Mouse (Mus musculus): ENCODE data around the gene Grifin. TPM values are rescaled to one million over a fixed set of nuclear protein-coding genes. Genes with fewer than 3 reads are reported as not detected.

Gene Grifin
- total RNA-seq (2017) = not detected in 2 replicates

DNA sequence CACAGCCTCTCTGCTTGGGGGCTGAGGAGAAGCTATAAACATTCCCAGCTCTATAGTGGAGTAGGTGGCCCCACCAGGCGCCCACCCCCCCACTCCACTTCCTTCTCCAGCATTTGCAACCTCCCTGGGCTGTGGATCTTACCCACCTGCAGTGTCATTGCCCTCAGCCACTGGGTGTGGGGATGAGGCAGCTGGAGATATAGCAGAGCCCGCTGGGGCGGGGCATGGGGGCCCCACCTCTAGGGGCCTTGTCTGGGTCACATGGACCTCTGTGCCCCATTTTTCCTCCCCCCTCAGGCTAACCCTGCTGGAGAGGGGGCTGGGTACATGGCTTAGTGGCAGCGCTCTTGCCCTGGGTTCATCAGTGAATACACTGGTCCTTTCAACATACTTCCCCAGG lies at the start of gene Grifin:
Grifin (minus strand) TSS at position 176 of the 400 bp plus-strand sequence.
- no peak for ATAC-seq (replicated peaks in 1 of 2; ENCODE audit: insufficient read depth in 1 of 2, low FRiP score in 2 of 2, low TSS enrichment in 1 of 2, low read depth in 1 of 2, poor library complexity in 2 of 2, severe bottlenecking in 2 of 2)

DNA sequence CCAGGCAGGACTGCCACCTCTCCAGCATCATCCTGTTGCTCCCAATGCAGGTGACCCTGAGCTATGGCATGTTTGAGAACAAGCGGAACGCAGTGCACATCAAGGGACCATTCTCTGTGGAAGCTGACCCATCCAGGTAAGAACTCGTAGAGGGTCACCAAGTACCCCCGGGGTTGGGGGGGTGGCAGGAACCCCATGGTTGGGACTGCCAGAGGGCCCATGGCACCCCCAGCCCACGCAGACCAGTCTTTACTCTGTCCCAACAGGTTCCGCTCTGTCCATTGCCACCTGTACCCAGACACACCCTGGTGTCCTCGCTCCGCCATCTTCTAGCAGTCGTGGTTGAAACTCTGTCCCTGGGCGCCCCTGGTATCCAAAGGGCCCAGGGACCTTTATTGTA lies 49.3 kb upstream of the Grifin start:
- ATAC-seq (replicated peaks in 1 of 2; ENCODE audit: insufficient read depth in 1 of 2, low FRiP score in 2 of 2, low TSS enrichment in 1 of 2, low read depth in 1 of 2, poor library complexity in 2 of 2, severe bottlenecking in 2 of 2) = no peak

DNA sequence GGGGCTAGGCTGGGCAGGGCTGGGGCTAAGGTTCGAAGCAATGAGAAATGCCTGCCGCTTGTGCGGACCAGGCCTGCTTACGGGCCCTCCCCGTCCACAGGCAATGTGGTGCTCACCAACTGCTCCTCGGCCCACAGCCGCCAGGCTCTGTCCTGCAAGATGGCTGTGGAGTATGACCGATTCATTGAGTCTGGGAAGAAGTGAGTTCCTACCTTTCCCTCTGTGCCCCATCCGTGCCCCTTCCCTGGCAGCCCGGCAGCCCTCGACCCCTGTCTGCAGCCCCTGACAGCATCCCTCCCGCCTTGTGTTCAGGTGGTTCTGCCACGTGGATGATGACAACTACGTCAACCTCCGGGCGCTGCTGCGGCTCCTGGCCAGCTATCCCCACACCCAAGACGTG lies 47.3 kb upstream of the Grifin start:
- ATAC-seq (replicated peaks in 1 of 2; ENCODE audit: insufficient read depth in 1 of 2, low FRiP score in 2 of 2, low TSS enrichment in 1 of 2, low read depth in 1 of 2, poor library complexity in 2 of 2, severe bottlenecking in 2 of 2) = no peak

DNA sequence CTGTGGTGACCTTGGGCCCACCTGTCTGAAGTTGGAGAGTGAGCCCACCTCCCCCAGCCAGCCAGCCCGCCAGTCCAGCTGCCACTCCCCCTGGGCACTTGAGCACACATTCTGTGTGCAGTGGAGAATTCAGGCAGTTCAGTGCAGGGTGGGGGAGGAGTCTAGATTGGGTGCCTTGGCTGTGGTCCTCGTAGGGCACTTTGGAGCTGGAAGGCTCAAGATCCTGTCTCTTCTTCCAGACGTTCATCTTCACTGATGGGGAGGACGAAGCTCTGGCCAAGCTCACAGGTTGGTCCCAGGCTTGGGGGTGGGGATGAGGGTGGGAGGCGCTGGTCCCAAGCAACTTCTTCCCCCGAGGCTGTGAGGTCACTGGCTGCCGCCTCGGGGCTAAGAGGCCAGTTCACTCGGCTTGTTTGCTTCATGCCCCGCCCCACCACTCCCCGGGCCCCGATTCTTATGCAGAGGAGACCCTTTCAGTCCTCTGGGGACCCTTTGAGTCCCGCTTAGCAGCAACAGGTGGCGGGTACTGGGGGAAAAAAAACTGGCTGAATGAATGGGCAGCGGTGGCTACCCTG lies 46.8 kb upstream of the Grifin start:
- ATAC-seq (replicated peaks in 1 of 2; ENCODE audit: insufficient read depth in 1 of 2, low FRiP score in 2 of 2, low TSS enrichment in 1 of 2, low read depth in 1 of 2, poor library complexity in 2 of 2, severe bottlenecking in 2 of 2) = no peak

DNA sequence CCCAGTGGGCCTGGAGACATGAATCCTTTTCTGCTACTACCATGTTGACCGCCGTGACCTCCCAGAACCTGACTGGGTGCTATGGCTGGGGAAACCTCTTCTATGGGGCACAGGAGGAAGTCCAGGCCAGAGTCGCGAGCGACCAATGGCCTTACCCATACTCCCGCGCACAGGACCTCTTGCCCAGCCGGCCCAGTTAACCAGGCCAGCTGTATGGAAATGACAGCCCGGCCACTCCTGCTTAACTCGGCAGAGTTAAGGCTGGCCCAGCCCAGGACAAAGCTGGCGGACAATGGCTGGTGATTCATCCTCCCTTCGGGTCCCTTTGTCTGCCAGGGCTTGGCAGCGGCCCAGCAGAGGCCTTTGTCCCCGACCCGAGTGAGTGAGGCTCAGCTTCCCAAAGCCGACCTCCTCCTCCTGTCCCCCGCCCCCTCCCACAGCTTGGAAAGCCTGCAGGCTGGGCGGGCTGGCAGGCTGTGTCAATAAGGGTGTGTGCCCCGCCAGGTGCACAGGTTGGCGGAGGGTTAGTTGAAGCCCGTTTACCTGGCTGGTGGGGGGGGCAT lies 46.2 kb upstream of the Grifin start:
- ATAC-seq (replicated peaks in 1 of 2; ENCODE audit: insufficient read depth in 1 of 2, low FRiP score in 2 of 2, low TSS enrichment in 1 of 2, low read depth in 1 of 2, poor library complexity in 2 of 2, severe bottlenecking in 2 of 2) = no peak

DNA sequence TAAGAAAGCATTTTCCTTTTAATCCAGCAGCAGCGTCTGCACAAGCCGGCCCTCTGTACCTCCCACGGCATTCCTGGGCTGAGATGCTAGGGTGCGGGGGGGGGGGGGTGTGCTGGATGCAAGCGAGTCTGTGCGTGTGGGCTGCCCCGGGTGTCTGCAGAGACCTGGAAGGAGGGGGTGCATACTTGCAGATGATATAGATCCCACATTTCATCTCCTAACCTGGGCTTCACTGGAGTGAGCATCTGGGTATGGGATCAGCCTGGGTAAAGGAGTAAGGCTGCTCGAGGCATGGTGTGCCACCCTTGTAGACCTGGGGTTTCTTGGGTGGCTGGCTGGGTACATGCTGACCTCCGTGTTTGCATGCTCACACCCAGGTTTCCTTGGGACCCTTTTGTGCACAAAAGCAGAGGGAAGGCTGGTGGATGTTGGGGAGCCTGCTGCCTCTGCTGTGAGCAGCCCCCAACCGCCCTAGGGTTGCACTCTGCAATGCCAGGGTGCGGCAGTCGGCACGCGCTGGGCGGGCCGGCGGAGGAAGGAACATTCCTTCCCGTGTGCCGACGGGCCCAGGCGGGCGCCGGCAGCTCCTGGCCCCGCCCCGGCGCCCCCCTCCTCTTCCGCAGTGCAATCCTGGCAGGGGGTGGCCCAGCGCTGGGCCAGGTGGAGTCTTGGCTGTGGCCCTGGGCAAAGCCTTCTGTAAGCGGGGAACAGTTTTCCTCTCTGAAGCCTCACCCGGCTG lies 45.6 kb upstream of the Grifin start:
- ATAC-seq (replicated peaks in 1 of 2; ENCODE audit: insufficient read depth in 1 of 2, low FRiP score in 2 of 2, low TSS enrichment in 1 of 2, low read depth in 1 of 2, poor library complexity in 2 of 2, severe bottlenecking in 2 of 2) = no peak

DNA sequence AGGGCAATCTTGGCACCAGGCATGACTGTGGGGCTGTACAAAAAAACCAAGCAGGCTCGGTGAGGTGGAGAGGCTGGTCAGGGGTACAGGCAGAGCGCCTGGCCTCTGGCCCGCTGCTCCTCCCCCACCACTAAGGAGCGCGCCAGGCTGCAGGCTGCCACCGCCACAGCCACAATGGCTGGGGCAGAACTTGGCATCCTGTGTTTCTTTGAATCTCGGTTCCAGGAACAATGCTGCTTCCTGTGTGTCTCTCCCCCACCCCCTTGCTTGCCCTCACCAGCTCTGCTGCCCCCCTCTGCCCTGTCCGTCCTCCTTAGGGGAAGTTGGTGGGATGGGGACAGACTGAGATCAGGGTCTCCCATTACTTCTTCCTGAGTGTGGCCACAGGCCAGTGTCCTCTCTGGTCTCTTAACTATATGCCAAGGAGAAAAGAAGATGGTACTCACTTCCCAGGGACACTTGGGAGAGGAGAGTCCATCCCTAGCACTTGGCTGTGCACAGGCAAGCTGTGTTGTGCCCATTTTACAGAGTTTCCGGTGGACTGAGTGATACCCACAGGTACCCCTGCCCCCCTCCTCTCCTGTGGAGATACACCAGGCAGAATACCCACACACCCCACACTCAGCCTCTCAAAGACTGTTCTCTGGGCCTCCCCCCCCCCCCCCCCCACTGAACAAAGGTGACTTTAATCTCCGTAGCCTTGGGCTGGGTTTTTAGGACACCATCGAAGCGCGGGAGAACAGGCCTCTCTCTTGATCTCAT lies 44.8 kb upstream of the Grifin start:
- ATAC-seq (replicated peaks in 1 of 2; ENCODE audit: insufficient read depth in 1 of 2, low FRiP score in 2 of 2, low TSS enrichment in 1 of 2, low read depth in 1 of 2, poor library complexity in 2 of 2, severe bottlenecking in 2 of 2) = peak; percentile 13 to 16; a peak in 2 of 4 replicates

DNA sequence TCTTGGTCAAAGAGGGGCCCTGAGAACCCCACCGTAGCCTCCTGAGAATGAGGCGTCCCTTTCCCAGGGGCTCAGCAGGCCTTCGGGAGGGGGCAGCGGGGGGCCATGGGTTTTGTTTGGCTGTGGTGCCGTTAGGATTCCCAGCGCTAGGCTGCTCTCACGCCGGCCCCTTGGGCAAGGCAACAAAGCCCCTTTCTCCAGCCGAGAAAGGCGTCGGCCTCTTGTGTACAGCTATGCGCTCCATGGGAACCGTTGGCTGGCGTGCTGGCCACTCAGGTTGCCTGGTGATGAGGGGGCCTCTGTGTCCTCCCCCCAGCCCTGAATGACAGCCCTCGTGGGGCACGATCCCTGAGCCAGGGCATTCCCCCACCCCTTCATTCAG lies 43.8 kb upstream of the Grifin start:
- ATAC-seq (replicated peaks in 1 of 2; ENCODE audit: insufficient read depth in 1 of 2, low FRiP score in 2 of 2, low TSS enrichment in 1 of 2, low read depth in 1 of 2, poor library complexity in 2 of 2, severe bottlenecking in 2 of 2) = no peak

DNA sequence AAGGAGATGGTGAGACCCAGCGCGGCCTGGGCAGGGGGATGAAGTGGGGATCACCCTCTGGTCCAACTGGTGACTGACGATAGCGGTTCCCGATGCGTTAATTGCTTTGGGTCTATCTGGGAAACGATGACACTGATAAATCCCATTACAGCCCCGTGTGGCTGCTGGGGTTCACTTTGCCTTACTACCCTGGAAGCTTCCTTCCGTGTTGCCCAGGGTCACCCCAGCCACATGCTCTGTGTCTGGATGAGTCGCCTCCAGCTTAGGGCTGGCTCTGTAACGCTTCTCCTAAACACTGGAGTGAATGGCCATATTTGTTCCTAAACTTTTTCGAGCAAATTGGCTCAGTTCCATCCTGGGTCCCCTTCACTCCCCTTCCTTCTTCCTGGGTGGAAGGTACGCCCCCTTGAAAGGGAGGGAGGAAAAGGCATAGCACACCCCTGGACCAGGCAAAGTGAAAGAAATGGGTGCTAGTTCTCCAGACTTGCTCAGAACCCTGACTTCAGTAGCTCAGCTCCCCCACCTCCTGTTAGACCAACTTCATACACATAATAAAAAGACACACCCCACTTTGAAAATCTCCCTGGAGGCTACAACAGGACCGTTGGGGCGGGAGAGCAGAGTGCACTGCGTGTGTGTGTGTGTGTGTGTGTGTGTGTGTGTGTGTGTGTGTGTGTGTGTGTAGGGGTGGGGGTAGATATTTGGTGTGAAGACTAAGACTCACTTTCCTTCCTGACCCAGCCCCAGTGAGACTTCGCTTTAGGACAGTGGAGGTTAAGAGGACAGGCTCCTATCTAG lies 43.2 kb upstream of the Grifin start:
- ATAC-seq (replicated peaks in 1 of 2; ENCODE audit: insufficient read depth in 1 of 2, low FRiP score in 2 of 2, low TSS enrichment in 1 of 2, low read depth in 1 of 2, poor library complexity in 2 of 2, severe bottlenecking in 2 of 2) = no peak

DNA sequence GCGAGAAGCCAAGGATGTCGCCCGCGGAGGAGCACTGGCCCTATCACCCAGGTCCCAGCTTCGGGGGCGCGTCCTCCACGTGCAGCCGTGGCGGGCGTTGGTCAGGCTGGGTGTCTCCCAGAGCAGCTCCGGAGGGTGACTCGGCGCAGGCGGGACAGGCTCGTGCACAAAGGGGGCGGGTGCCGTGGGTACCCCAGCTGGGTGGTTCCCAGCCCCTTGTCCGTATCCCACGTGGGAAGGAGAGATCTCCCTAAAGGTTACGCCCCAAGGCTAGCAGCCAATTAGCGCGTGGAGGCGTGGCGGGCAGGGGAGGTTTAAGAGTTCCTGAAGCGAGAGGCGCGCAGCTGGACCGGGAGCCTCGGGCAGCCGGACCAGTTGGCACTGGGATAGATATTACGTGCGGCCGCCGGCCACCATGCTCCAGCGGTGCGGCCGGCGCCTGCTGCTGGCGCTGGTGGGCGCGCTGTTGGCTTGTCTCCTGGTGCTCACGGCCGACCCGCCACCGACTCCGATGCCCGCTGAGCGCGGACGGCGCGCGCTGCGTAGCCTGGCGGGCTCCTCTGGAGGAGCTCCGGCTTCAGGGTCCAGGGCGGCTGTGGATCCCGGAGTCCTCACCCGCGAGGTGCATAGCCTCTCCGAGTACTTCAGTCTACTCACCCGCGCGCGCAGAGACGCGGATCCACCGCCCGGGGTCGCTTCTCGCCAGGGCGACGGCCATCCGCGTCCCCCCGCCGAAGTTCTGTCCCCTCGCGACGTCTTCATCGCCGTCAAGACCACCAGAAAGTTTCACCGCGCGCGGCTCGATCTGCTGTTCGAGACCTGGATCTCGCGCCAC lies 42.3 kb upstream of the Grifin start, which contains the start of gene Lfng:
Lfng (plus strand) TSS at position 320 of the 835 bp plus-strand sequence.
- ATAC-seq (replicated peaks in 1 of 2; ENCODE audit: insufficient read depth in 1 of 2, low FRiP score in 2 of 2, low TSS enrichment in 1 of 2, low read depth in 1 of 2, poor library complexity in 2 of 2, severe bottlenecking in 2 of 2) = peak; percentile 63 to 72

DNA sequence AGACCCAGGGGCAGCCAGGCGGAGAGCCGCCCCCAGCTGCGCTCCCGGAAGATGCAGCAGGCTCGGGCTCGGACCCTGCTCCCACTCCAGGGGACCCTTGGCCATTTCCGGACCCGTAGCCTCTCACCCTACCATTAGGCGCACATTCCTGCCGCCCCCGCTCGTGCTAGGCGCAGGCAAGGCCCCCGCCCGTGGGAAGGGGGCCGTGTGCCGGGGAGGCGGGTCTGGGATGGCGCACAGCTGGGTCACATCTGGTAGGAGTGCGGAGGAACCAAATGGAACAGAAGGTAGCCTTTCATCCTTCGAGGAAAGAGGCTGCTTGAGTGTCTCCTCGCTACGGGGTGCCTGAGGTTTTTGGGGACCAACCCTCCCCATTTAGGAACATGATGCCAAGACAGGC lies 41.5 kb upstream of the Grifin start:
- no peak for ATAC-seq (replicated peaks in 1 of 2; ENCODE audit: insufficient read depth in 1 of 2, low FRiP score in 2 of 2, low TSS enrichment in 1 of 2, low read depth in 1 of 2, poor library complexity in 2 of 2, severe bottlenecking in 2 of 2)

DNA sequence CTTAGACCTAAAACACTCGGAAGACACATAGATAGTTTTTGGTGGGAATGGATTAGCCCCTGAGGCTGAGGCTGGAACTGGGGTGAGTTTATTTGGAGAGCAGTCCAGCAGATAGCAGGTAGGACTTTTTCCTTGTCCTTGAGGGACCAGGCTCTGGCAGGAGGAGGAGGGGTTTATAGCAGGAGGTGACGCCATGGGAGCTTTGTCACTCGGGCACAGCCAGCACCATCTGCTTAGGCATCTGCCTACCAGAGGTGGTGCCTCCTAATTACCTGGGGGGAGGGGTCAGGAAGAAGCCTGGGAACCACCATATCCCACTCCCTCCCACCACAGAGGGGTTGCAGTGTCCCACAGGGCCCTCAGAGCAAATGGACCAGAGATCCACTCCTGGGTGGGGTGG lies 40.4 kb upstream of the Grifin start:
- no peak for ATAC-seq (replicated peaks in 1 of 2; ENCODE audit: insufficient read depth in 1 of 2, low FRiP score in 2 of 2, low TSS enrichment in 1 of 2, low read depth in 1 of 2, poor library complexity in 2 of 2, severe bottlenecking in 2 of 2)

DNA sequence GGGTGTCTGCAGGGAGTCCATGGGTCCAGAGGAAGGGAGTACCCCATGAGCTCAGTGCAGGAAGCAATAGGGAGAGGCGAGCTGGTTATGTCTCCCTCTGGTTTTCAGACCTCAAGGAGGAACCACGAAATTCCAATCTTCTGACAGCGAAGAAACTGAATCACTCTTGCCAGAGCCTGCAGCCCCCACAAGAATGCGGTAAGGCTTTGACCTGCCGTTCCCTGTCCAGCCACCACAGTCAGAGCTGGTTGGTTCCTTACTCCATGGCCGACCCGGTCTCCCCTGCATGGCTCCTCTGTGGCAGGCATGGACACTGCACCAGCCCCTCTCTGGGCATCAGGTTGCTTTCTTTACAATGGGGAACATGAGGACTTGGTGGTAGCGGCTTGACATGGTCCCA lies 39.5 kb upstream of the Grifin start:
- no peak for ATAC-seq (replicated peaks in 1 of 2; ENCODE audit: insufficient read depth in 1 of 2, low FRiP score in 2 of 2, low TSS enrichment in 1 of 2, low read depth in 1 of 2, poor library complexity in 2 of 2, severe bottlenecking in 2 of 2)

DNA sequence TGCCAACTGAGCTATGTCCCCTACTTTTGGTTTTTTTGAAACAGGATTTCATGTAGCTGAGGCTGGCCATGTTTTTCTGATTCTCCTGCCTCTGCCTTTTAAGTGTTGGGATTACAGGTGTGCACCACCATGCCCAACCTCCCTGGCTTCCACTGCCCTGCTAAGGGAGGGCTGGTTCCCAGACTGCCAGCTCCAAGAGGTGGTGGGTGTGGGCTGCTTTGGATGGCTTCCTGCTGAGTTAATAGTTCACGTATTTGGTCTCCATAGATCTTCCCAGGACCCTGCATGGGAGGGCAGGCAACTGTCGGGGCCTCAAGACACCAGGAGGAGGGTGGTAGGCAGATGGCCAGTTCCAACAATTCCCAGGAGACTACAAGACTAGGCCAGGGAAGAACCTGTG lies 37.7 kb upstream of the Grifin start:
- ATAC-seq (replicated peaks in 1 of 2; ENCODE audit: insufficient read depth in 1 of 2, low FRiP score in 2 of 2, low TSS enrichment in 1 of 2, low read depth in 1 of 2, poor library complexity in 2 of 2, severe bottlenecking in 2 of 2) = no peak

DNA sequence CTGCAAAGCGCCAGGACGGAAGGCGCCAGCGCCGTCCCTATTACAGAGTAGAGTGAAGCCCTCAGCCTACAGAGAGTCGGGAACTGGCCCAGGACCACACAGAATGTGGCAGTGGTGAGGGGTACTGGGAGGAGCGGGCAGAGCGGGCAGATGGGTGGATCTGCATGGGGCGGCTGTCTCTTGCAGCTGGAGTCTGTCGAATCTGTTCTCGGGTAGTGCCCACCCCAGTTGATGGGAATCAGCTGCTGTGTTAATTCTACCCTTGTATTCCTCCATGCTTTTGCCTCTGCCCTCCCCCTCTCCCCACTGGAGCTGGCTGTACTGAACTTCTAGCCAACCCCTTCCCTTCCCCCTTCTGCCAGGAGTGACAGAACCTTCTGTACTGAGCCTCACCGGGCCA lies 36.8 kb upstream of the Grifin start:
- no peak for ATAC-seq (replicated peaks in 1 of 2; ENCODE audit: insufficient read depth in 1 of 2, low FRiP score in 2 of 2, low TSS enrichment in 1 of 2, low read depth in 1 of 2, poor library complexity in 2 of 2, severe bottlenecking in 2 of 2)

DNA sequence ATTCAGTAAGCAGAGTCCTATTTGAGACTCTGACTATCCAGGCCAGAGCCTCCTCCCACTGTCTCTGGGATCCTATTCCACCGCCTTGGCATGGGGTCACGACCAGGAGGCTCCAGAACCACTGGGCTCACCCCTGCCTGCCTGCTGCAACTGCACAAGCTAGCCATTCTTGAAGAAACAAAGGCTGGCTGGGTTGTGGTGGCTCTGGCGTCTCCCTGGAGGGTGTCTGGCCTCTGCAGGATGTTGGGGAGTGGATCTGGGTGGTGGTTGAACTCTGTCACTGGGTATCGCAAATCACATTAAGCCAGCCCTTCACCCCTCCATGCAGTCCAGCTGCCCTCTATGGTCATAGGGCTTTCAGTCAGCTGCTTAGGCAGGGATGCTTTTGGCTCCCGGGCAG lies 35.1 kb upstream of the Grifin start:
- no peak for ATAC-seq (replicated peaks in 1 of 2; ENCODE audit: insufficient read depth in 1 of 2, low FRiP score in 2 of 2, low TSS enrichment in 1 of 2, low read depth in 1 of 2, poor library complexity in 2 of 2, severe bottlenecking in 2 of 2)

DNA sequence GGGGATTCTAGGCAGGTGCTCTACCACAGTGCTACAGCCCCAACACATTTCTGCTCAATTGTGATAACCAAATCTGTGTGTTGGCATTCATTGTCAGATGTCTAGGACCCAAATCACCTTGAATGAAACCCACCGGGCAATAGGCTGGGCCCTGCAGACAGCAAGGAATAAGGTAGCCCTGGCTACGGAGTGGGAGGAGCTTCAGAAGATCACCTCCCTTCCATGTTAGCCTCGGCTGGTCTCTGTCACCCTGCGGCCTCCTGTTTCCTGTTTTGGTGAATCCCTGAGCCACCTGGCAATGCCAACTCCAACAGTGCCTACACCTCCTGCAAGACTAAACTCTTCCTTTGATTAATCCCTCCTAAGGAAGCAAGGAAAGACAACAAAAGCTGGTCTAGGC lies 32.9 kb upstream of the Grifin start:
- ATAC-seq (replicated peaks in 1 of 2; ENCODE audit: insufficient read depth in 1 of 2, low FRiP score in 2 of 2, low TSS enrichment in 1 of 2, low read depth in 1 of 2, poor library complexity in 2 of 2, severe bottlenecking in 2 of 2) = no peak

Measured in hematopoietic stem cell, adult 5-6 weeks (primary cell).